Mouse (Mus musculus) embryo, embryonic 10 days (tissue): ENCODE data around the gene Pcf11.

ENCODE experiments used
- DNase-seq: peaks from one replicate; pipeline ENCODE4 v3.0.0-alpha.2; 2015; ENCODE audit warnings: low spot score

The Pcf11 gene

GRCm38 (mm10) chr7:92637021-92637625, 32.6 kb downstream of the Pcf11 start, which contains the start of gene Ankrd42:
Gene Ankrd42 (minus strand): TSS chr7:92637142.
- peak; percentile 98 for DNase-seq

- DNase-seq: peak; percentile 46
Measured at GRCm38 (mm10) chr7:92636295-92637011, 33.3 kb downstream of the Pcf11 start.

- DNase-seq: no peak
Measured at GRCm38 (mm10) chr7:92630167-92630566, 39.6 kb downstream of the Pcf11 start.

- DNase-seq: no peak
Measured at GRCm38 (mm10) chr7:92624488-92624887, 45.2 kb downstream of the Pcf11 start.

- DNase-seq: peak; percentile 10
Measured at GRCm38 (mm10) chr7:92610830-92611229, 58.9 kb downstream of the Pcf11 start.

GRCm38 (mm10) chr7:92604961-92605360, 64.8 kb downstream of the Pcf11 start:
- no peak for DNase-seq
